Mouse (Mus musculus) heart, postnatal 0 days (tissue): ENCODE results near the gene Mtmr1.

Experiments
- CTCF ChIP-seq: IDR thresholded peaks from 2 replicates; pipeline ENCODE4 v1.5.1; 2016; ENCODE audit warnings: antibody characterized with exemption, control low read depth, low read depth
- EP300 ChIP-seq: IDR thresholded peaks from 2 replicates; pipeline ENCODE4 v1.6.1; 2016; ENCODE audit warnings: antibody characterized with exemption, low read depth

DNA sequence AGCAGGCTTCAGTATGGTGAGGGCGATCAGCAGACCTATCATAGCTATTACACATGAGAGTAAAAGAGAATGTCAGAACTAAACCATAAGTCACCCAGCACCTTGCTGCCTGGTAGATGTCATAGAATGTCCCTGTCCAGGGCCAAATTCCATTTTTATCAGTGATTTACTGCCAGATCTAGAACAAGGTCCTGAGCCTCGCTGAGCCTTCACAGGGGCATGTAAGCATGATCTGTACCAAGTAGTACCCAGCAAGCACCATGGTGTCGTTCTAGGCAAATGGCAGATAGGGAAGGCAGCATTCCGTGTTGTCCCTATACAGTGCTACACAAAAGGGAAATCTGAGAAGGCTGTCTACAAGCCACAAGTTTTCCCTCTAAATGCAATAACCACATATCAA is 49.1 kb downstream of the Mtmr1 start:
- TF ChIP-seq CTCF (no peak), EP300 (no peak)
